Mouse (Mus musculus) limb, embryonic 12.5 days (tissue): ENCODE data around the gene Syf2. TPM values are rescaled to one million over a fixed set of nuclear protein-coding genes. Genes with fewer than 3 reads are reported as not detected.

Experiments used
- ATAC-seq: fragments of 200-750 bp; cut with Nextera tagmentation; 2 replicates; pipeline ENCODE4 v1.8.0; 2017; ENCODE audit warnings: low read depth, moderate TSS enrichment; ENCODE audit not compliant: insufficient number of reproducible peaks, insufficient read depth, low FRiP score, low TSS enrichment
- H3K27ac ChIP-seq: fragments of 300-500 bp; sonication (generic); 2 replicates; pipeline ENCODE4 v1.5.1; 2016; ENCODE audit warnings: mild to moderate bottlenecking, moderate library complexity
- H3K27me3 ChIP-seq: fragments of 300-500 bp; sonication (generic); 2 replicates; pipeline ENCODE4 v1.6.1; 2016; ENCODE audit warnings: mild to moderate bottlenecking, moderate library complexity
- H3K36me3 ChIP-seq: fragments of 300-500 bp; sonication (generic); 2 replicates; pipeline ENCODE4 v1.6.1; 2016; ENCODE audit warnings: mild to moderate bottlenecking, moderate library complexity
- H3K4me1 ChIP-seq: fragments of 300-500 bp; sonication (generic); replicated peaks from 2 replicates; pipeline ENCODE4 v1.6.1; 2016
- H3K4me2 ChIP-seq: fragments of 300-500 bp; sonication (generic); 2 replicates; pipeline ENCODE4 v1.6.1; 2016; ENCODE audit warnings: mild to moderate bottlenecking, moderate library complexity
- H3K4me3 ChIP-seq: fragments of 300-500 bp; sonication (generic); replicated peaks from 2 replicates; pipeline ENCODE4 v1.5.1; 2016; ENCODE audit warnings: mild to moderate bottlenecking
- H3K9ac ChIP-seq: fragments of 300-500 bp; sonication (generic); replicated peaks from 2 replicates; pipeline ENCODE4 v1.6.1; 2016; ENCODE audit warnings: mild to moderate bottlenecking, moderate library complexity
- H3K9me3 ChIP-seq: fragments of 300-500 bp; sonication (generic); 2 replicates; pipeline ENCODE4 v1.6.1; 2016; ENCODE audit warnings: mild to moderate bottlenecking, moderate library complexity
- WGBS: fragments of 180-500 bp; shearing (Covaris S2); methylation state at CpG from one replicate; pipeline ENCODE4 v1.1.7; 2016; 5-methylcytosine and 5-hydroxymethylcytosine counted together
- polyA plus RNA-seq: library from polyadenylated mRNA; unstranded; fragments of >200 nt; fragmentation: Nextera tagmentation; extraction: Ambion mirVana; gene quantifications from 2 replicates; pipeline ENCODE4 v1.2.1, GENCODE M21; 2016

Gene Syf2
- polyA plus RNA-seq, 1 experiment from 2014 or later = 73.8 TPM

DNA sequence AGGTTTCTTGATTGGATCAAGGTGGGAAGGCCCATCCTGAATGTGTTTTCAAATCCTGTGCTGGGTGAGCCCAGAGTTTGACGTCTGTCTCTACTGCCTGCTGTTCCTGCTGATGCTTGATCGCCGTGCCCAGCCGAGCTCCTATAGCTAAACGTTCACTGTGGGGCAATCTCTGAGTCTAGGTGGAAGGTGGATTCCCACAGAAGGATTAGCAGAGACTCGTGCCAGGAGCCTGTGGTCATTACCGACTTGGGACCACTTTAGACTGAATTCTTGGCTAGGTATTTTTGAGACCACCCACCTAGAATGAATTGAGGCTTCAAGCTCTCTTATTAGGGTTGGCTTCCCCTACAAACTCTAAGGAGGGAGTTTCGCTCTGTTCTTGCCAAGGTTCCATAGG lies 48.2 kb downstream of the Syf2 start:
- peaks cover 3% of the 10 kb centered on the region; the same call in 1 of the 2 replicates for H3K9me3 ChIP-seq
- peaks cover 23% of the 10 kb centered on the region; the same call in 1 of the 2 replicates for H3K4me1 ChIP-seq
- H3K9ac ChIP-seq = no peak overlapping the region
- H3K27me3 ChIP-seq = no peaks in the 10 kb centered on the region
- no peak for ATAC-seq
- no peak overlapping the region for H3K4me2 ChIP-seq
- H3K36me3 ChIP-seq = no peaks in the 10 kb centered on the region
- H3K27ac ChIP-seq = peak overlapping the region; percentile 60; the same call in 1 of the 2 replicates
- H3K4me3 ChIP-seq = no peak overlapping the region
- 58% methylated on average over 8 of the region's 8 CpGs for WGBS

GRCm38 (mm10) chr4:134981959-134982431 lies 51.3 kb downstream of the Syf2 start:
- Histone ChIP-seq H3K27me3 (no peaks in the 10 kb centered on the region), H3K27ac (0 out of 2 replicates have a peak overlapping the region, but pooled peaks have one; percentile 17), H3K4me3 (no peak overlapping the region), H3K4me1 (0 out of 2 replicates have a peak, but pooled peaks cover 11% of the 10 kb centered on the region), H3K9me3 (peaks cover 2% of the 10 kb centered on the region; the same call in 1 of the 2 replicates), H3K9ac (no peak overlapping the region), H3K36me3 (no peaks in the 10 kb centered on the region), H3K4me2 (no peak overlapping the region)
- WGBS = 64% methylated on average over 7 of the region's 7 CpGs
- no peak for ATAC-seq

GRCm38 (mm10) chr4:134983136-134983535 lies 52.4 kb downstream of the Syf2 start:
- no peak overlapping the region; the same call in 1 of the 2 replicates for H3K27ac ChIP-seq
- no peak for ATAC-seq
- no peaks in the 10 kb centered on the region for H3K9me3 ChIP-seq
- no peak overlapping the region for H3K4me3 ChIP-seq
- no peaks in the 10 kb centered on the region for H3K36me3 ChIP-seq
- H3K9ac ChIP-seq = no peak overlapping the region
- 60% methylated on average over 5 of the region's 5 CpGs for WGBS
- no peaks in the 10 kb centered on the region for H3K27me3 ChIP-seq
- H3K4me1 ChIP-seq = 0 out of 2 replicates have a peak, but pooled peaks cover 11% of the 10 kb centered on the region
- H3K4me2 ChIP-seq = no peak overlapping the region

- no peaks in the 10 kb centered on the region for H3K9me3 ChIP-seq
- H3K9ac ChIP-seq = no peak overlapping the region
- no peak overlapping the region for H3K4me2 ChIP-seq
- no peaks in the 10 kb centered on the region for H3K27me3 ChIP-seq
- no peak overlapping the region for H3K4me3 ChIP-seq
- 66% methylated on average over 3 of the region's 3 CpGs for WGBS
- H3K36me3 ChIP-seq = no peaks in the 10 kb centered on the region
- H3K4me1 ChIP-seq = 0 out of 2 replicates have a peak, but pooled peaks cover 11% of the 10 kb centered on the region
- H3K27ac ChIP-seq = no peak overlapping the region
- ATAC-seq = no peak
Measured at GRCm38 (mm10) chr4:134984555-134984954, 53.9 kb downstream of the Syf2 start.

DNA sequence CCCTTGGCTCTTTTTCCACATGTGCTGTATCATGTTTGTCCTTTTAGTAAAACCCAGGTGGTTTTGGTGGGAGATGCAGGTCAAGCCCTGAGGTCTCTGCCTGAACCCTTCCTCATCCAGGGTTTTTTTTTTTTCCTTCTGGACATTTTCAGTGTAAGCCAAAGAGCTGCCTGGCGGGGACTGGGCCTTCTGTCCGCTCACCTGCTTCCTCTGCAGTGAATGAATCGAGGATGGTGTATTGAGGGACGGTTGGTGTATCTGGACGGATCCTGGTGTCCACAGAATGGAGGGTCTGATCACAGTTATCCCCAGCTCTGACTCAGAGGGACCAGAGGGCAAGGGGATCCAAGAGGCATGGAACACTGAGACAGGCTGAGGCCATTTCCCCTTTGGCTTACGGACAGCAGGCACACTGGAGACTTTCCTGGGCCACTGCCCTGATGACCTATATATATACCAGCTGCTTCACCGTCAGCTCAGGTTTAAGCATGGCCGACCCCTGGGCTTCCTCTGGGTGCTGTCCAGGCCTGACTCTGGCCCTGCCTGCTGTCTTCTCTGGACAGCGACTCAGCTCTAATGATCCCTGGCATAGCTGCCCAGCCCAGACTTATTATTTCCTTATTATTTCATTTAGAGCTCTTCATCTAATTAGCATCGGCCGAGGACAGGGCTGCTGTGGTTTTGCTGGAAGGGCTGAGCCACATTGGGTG lies 55.1 kb downstream of the Syf2 start:
- Histone ChIP-seq H3K4me1 (0 out of 2 replicates have a peak, but pooled peaks cover 2% of the 10 kb centered on the region), H3K9me3 (no peaks in the 10 kb centered on the region), H3K27ac (no peak overlapping the region), H3K36me3 (no peaks in the 10 kb centered on the region), H3K9ac (no peak overlapping the region), H3K27me3 (no peaks in the 10 kb centered on the region), H3K4me2 (no peak overlapping the region), H3K4me3 (no peak overlapping the region)
- ATAC-seq = no peak
- WGBS = 76% methylated on average over 11 of the region's 11 CpGs

DNA sequence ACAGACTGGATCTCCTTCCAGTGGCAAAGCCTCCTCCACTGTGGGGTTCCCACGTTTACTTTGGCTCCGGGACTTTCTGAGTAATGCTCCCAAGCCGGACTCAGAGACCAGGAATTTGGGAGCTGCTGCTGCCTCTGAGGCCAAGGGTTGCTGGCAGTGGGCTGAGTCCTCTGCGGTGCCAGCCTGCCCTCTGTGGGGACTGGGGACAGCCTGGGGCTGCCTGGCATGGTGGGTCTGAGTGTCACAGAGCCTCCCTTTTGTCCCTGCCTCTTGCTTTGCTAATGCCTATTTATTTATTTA lies 55.6 kb downstream of the Syf2 start:
- no peaks in the 10 kb centered on the region for H3K27me3 ChIP-seq
- no peak overlapping the region for H3K27ac ChIP-seq
- no peak overlapping the region for H3K9ac ChIP-seq
- no peaks in the 10 kb centered on the region for H3K36me3 ChIP-seq
- 75% methylated on average over 4 of the region's 4 CpGs for WGBS
- H3K4me1 ChIP-seq = 0 out of 2 replicates have a peak, but pooled peaks cover 2% of the 10 kb centered on the region
- no peaks in the 10 kb centered on the region for H3K9me3 ChIP-seq
- no peak overlapping the region for H3K4me3 ChIP-seq
- no peak for ATAC-seq
- H3K4me2 ChIP-seq = no peak overlapping the region

GRCm38 (mm10) chr4:134986963-134987362 lies 56.3 kb downstream of the Syf2 start:
- 87% methylated on average over 3 of the region's 3 CpGs for WGBS

More at GRCm38 (mm10) chr4:134986963-134987362, 56.3 kb downstream of the Syf2 start:
- Histone ChIP-seq H3K27ac (no peak overlapping the region), H3K9me3 (no peaks in the 10 kb centered on the region), H3K4me1 (0 out of 2 replicates have a peak, but pooled peaks cover 2% of the 10 kb centered on the region), H3K9ac (no peak overlapping the region), H3K36me3 (no peaks in the 10 kb centered on the region), H3K4me3 (no peak overlapping the region), H3K4me2 (no peak overlapping the region), H3K27me3 (0 out of 2 replicates have a peak, but pooled peaks cover 5% of the 10 kb centered on the region)
- no peak for ATAC-seq

Other genes with a start within 250 kb of the Syf2 start
- gene Man1c1, start 226.6 kb upstream of the Syf2 start, polyA plus RNA-seq = 2.9 and 3.4 TPM in 2 replicates
- gene Ldlrap1, start 162.9 kb upstream of the Syf2 start, polyA plus RNA-seq = 21.7 and 23.3 TPM in 2 replicates
- gene Maco1, start 77.6 kb upstream of the Syf2 start, polyA plus RNA-seq = 59.0 and 60.7 TPM in 2 replicates
- 7.8 TPM in 2 replicates for gene Rhd, start 66.4 kb upstream of the Syf2 start, polyA plus RNA-seq
- 156 and 159 TPM in 2 replicates for gene Tmem50a, start 15.9 kb upstream of the Syf2 start, polyA plus RNA-seq
- 510 and 528 TPM in 2 replicates for gene Rsrp1, start 7.3 kb upstream of the Syf2 start, polyA plus RNA-seq
- gene Runx3, start 189.8 kb downstream of the Syf2 start, polyA plus RNA-seq = 1.5 and 2.0 TPM in 2 replicates